Mouse (Mus musculus) megakaryocyte, embryonic 14.5 days (primary cell): ENCODE measurements around the gene Ism1.

ENCODE experiments used
- FLI1 ChIP-seq: IDR thresholded peaks from 2 replicates; pipeline ENCODE4 v1.6.1; 2012; ENCODE audit warnings: low read length, inconsistent platforms, mixed read lengths
- GATA1 ChIP-seq: IDR thresholded peaks from 3 replicates; pipeline ENCODE4 v1.6.1; 2012; ENCODE audit warnings: mixed read lengths, low read length, inconsistent platforms, borderline replicate concordance

GRCm38 (mm10) chr2:139712046-139712445 lies 34.1 kb downstream of the Ism1 start:
- TF ChIP-seq FLI1: no peak
- no peak for TF ChIP-seq GATA1
